ENCODE assay signal across 33 mouse cellular contexts in genomic region chr7:137685320-137685719, GRCm38 (mm10).
DNase-seq lines count a peak whose midpoint lies in the region; ATAC-seq lines count a peak whose summit lies in the region.
"Had no signal": no experiment of that assay in that cellular context is flagged by ENCODE, and none has a peak within 500 bp of the region (broad histone marks: within the 10 kb centered on the region; RNA-seq: fewer than 3 reads in every experiment).

No protein-coding gene starts in this region.

- H3K27ac ChIP-seq in kidney, embryonic 14.5 days (ENCODE audit: low read depth, low read length), result no peak overlapping the region
- 0 out of 2 replicates have a peak overlapping the region, but pooled peaks have one; percentile 15 for H3K27ac ChIP-seq in neural tube, embryonic 11.5 days (ENCODE audit: low read depth, low read length)
- H3K27ac ChIP-seq in neural tube, embryonic 14.5 days (ENCODE audit: low read depth, low read length), result no peak overlapping the region
- H3K27ac ChIP-seq in midbrain, embryonic 15.5 days, result no peak overlapping the region
- H3K27ac ChIP-seq: embryonic facial prominence, embryonic 10.5 days; embryonic facial prominence, embryonic 15.5 days; forebrain, embryonic 13.5 days; heart, embryonic 10.5 days; heart, embryonic 15.5 days; hindbrain, embryonic 12.5 days; hindbrain, postnatal 0 days; layer of hippocampus, adult 2 months; liver, embryonic 14.5 days; midbrain, embryonic 10.5 days had no signal

- WGBS in kidney, embryonic 14.5 days, result 10% methylated on average over 6 of the region's 6 CpGs
- 24% methylated on average over 6 of the region's 6 CpGs for WGBS in neural tube, embryonic 11.5 days
- WGBS in neural tube, embryonic 14.5 days, result 16% methylated on average over 6 of the region's 6 CpGs
- 74% methylated on average over 6 of the region's 6 CpGs for WGBS in midbrain, embryonic 15.5 days

- no peak overlapping the region for H3K4me2 ChIP-seq in kidney, embryonic 14.5 days (replicated peaks; ENCODE audit: low read depth, low read length)
- no peak overlapping the region for H3K4me2 ChIP-seq in neural tube, embryonic 11.5 days (ENCODE audit: low read depth)
- H3K4me2 ChIP-seq in neural tube, embryonic 14.5 days (ENCODE audit: low read depth, low read length), result no peak overlapping the region
- H3K4me2 ChIP-seq in midbrain, embryonic 15.5 days, result no peak overlapping the region
- H3K4me2 ChIP-seq: embryonic facial prominence, embryonic 15.5 days; forebrain, embryonic 13.5 days; heart, embryonic 15.5 days; hindbrain, embryonic 12.5 days had no signal

- H3K27me3 ChIP-seq in kidney, embryonic 14.5 days (ENCODE audit: control insufficient read depth, insufficient read depth, low read length), result no peaks in the 10 kb centered on the region
- no peaks in the 10 kb centered on the region for H3K27me3 ChIP-seq in neural tube, embryonic 11.5 days (ENCODE audit: control insufficient read depth, insufficient read depth, low read length)
- no peaks in the 10 kb centered on the region for H3K27me3 ChIP-seq in neural tube, embryonic 14.5 days (ENCODE audit: control insufficient read depth, insufficient read depth, low read length)
- H3K27me3 ChIP-seq in midbrain, embryonic 15.5 days (replicated peaks), result no peaks in the 10 kb centered on the region
- H3K27me3 ChIP-seq: embryonic facial prominence, embryonic 15.5 days; forebrain, embryonic 13.5 days; heart, embryonic 15.5 days; Patski had no signal

- H3K4me1 ChIP-seq in kidney, embryonic 14.5 days (ENCODE audit: control insufficient read depth, insufficient read depth, low read length), result 0 out of 2 replicates have a peak, but pooled peaks cover 10% of the 10 kb centered on the region
- peaks cover 2% of the 10 kb centered on the region; the same call in 1 of the 2 replicates for H3K4me1 ChIP-seq in neural tube, embryonic 11.5 days (ENCODE audit: control insufficient read depth, insufficient read depth, low read length)
- H3K4me1 ChIP-seq in neural tube, embryonic 14.5 days (ENCODE audit: control insufficient read depth, insufficient read depth, low read length), result no peaks in the 10 kb centered on the region
- H3K4me1 ChIP-seq in midbrain, embryonic 15.5 days, result no peaks in the 10 kb centered on the region
- H3K4me1 ChIP-seq: forebrain, embryonic 13.5 days; heart, embryonic 10.5 days; heart, embryonic 15.5 days had no signal

- no peaks in the 10 kb centered on the region for H3K36me3 ChIP-seq in kidney, embryonic 14.5 days (ENCODE audit: control insufficient read depth, insufficient read depth, low read length)
- H3K36me3 ChIP-seq in neural tube, embryonic 11.5 days (ENCODE audit: control insufficient read depth, insufficient read depth, low read length), result no peaks in the 10 kb centered on the region
- H3K36me3 ChIP-seq in neural tube, embryonic 14.5 days (ENCODE audit: control insufficient read depth, insufficient read depth, low read length), result no peaks in the 10 kb centered on the region
- no peaks in the 10 kb centered on the region for H3K36me3 ChIP-seq in midbrain, embryonic 15.5 days (replicated peaks)
- H3K36me3 ChIP-seq: embryonic facial prominence, embryonic 10.5 days; embryonic facial prominence, embryonic 15.5 days; G1E; heart, embryonic 10.5 days; heart, embryonic 15.5 days; hindbrain, embryonic 12.5 days; midbrain, embryonic 10.5 days had no signal

- H3K9me3 ChIP-seq in kidney, embryonic 14.5 days (ENCODE audit: control insufficient read depth, low read length), result no peaks in the 10 kb centered on the region
- H3K9me3 ChIP-seq in neural tube, embryonic 11.5 days (ENCODE audit: control insufficient read depth, low read length), result no peaks in the 10 kb centered on the region
- no peaks in the 10 kb centered on the region for H3K9me3 ChIP-seq in neural tube, embryonic 14.5 days (ENCODE audit: control insufficient read depth, low read length)
- H3K9me3 ChIP-seq in midbrain, embryonic 15.5 days, result no peaks in the 10 kb centered on the region
- H3K9me3 ChIP-seq: embryonic facial prominence, embryonic 10.5 days; embryonic facial prominence, embryonic 15.5 days; forebrain, embryonic 13.5 days; heart, embryonic 10.5 days; heart, embryonic 15.5 days; hindbrain, embryonic 12.5 days; midbrain, embryonic 10.5 days had no signal

- ATAC-seq in kidney, embryonic 14.5 days (ENCODE audit: low FRiP score, low TSS enrichment), result peak; percentile 86
- ATAC-seq in neural tube, embryonic 11.5 days (ENCODE audit: insufficient read depth, low FRiP score, low TSS enrichment), result peak; percentile 48; the same call in 1 of the 2 replicates
- ATAC-seq in neural tube, embryonic 14.5 days (ENCODE audit: low read depth), result peak; percentile 61
- ATAC-seq in midbrain, embryonic 15.5 days (replicated peaks), result no peak
- ATAC-seq: forebrain, embryonic 13.5 days; hindbrain, postnatal 0 days; intestine, embryonic 16.5 days; midbrain, embryonic 16.5 days; Patski had no signal

- no peak overlapping the region for H3K4me3 ChIP-seq in kidney, embryonic 14.5 days (ENCODE audit: low read length)
- no peak overlapping the region for H3K4me3 ChIP-seq in neural tube, embryonic 11.5 days (ENCODE audit: low read depth, low read length)
- H3K4me3 ChIP-seq in neural tube, embryonic 14.5 days (ENCODE audit: low read depth, low read length), result no peak overlapping the region
- no peak overlapping the region for H3K4me3 ChIP-seq in midbrain, embryonic 15.5 days
- H3K4me3 ChIP-seq: embryonic facial prominence, embryonic 10.5 days; embryonic facial prominence, embryonic 15.5 days; forebrain, embryonic 13.5 days; heart, embryonic 10.5 days; heart, embryonic 15.5 days; hindbrain, embryonic 12.5 days; layer of hippocampus, adult 2 months; midbrain, embryonic 10.5 days had no signal

- peak; percentile 22 for DNase-seq in embryo, embryonic 11 days
- DNase-seq in embryo, embryonic 10 days (ENCODE audit: low spot score), result no peak
- DNase-seq in kidney, adult 9 months, result no peak
- DNase-seq in neural tube, embryonic 11.5 days (ENCODE audit: low spot score), result no peak
- no peak for DNase-seq in neural tube, embryonic 10.5 days (ENCODE audit: extremely low spot score, low spot score)
- DNase-seq: adrenal gland, postnatal 10 days; cerebellum, adult 11 months; cerebellum, adult 9-10 months; cerebellum, postnatal 36 days; gastrocnemius, postnatal 14 days; heart, postnatal 36 days; kidney, postnatal 14 days; liver; lung, adult 2 months; lung, postnatal 14 days; thymus, postnatal 4 days had no signal

- H3K9ac ChIP-seq in kidney, embryonic 14.5 days (ENCODE audit: low read depth, low read length), result no peak overlapping the region
- no peak overlapping the region for H3K9ac ChIP-seq in neural tube, embryonic 11.5 days (ENCODE audit: low read length)
- H3K9ac ChIP-seq in neural tube, embryonic 14.5 days (replicated peaks; ENCODE audit: low read depth, low read length), result no peak overlapping the region
- H3K9ac ChIP-seq in midbrain, embryonic 15.5 days, result no peak overlapping the region
- H3K9ac ChIP-seq: embryonic facial prominence, embryonic 15.5 days; forebrain, embryonic 13.5 days; heart, embryonic 15.5 days; hindbrain, embryonic 12.5 days; liver, embryonic 14.5 days had no signal
